Mouse (Mus musculus) stomach, postnatal 0 days (tissue): ENCODE measurements around the gene Ptbp3. TPM values are rescaled to one million over a fixed set of nuclear protein-coding genes. Genes with fewer than 3 reads are reported as not detected.
A peak's percentile ranks its signal among the peaks of the same experiment; 100 is the strongest.

Experiments
- ATAC-seq: fragments of 200-750 bp; cut with Nextera tagmentation; 2 replicates; pipeline ENCODE4 v1.8.0; 2017; ENCODE audit not compliant: low FRiP score, low TSS enrichment
- DNase-seq: peaks from one replicate; pipeline ENCODE4 v3.0.0-alpha.2; 2016; ENCODE audit warnings: low spot score
- H3K27ac ChIP-seq: fragments of 300-500 bp; sonication (generic); replicated peaks from 2 replicates; pipeline ENCODE4 v1.5.1; 2014; ENCODE audit warnings: mild to moderate bottlenecking, control low read depth
- H3K27me3 ChIP-seq: fragments of 300-500 bp; sonication (generic); 2 replicates; pipeline ENCODE4 v1.6.1; 2014; ENCODE audit warnings: low read length; ENCODE audit not compliant: control insufficient read depth, insufficient read depth
- H3K36me3 ChIP-seq: fragments of 300-500 bp; sonication (generic); 2 replicates; pipeline ENCODE4 v1.6.1; 2014; ENCODE audit warnings: low read length, mixed read lengths; ENCODE audit not compliant: control insufficient read depth, insufficient read depth
- H3K4me1 ChIP-seq: fragments of 300-500 bp; sonication (generic); replicated peaks from 2 replicates; pipeline ENCODE4 v1.6.1; 2014; ENCODE audit warnings: antibody characterized with exemption; ENCODE audit not compliant: control insufficient read depth, insufficient read depth
- H3K4me2 ChIP-seq: fragments of 300-500 bp; sonication (generic); replicated peaks from 2 replicates; pipeline ENCODE4 v1.6.1; 2014; ENCODE audit warnings: low read depth, mild to moderate bottlenecking, control low read depth, moderate library complexity
- H3K4me3 ChIP-seq: fragments of 300-500 bp; sonication (generic); 2 replicates; pipeline ENCODE4 v1.5.1; 2014; ENCODE audit warnings: low read depth, low read length, control low read depth
- H3K9ac ChIP-seq: fragments of 300-500 bp; sonication (generic); 2 replicates; pipeline ENCODE4 v1.6.1; 2014; ENCODE audit warnings: mild to moderate bottlenecking, low read length, control low read depth, mixed read lengths
- H3K9me3 ChIP-seq: fragments of 300-500 bp; sonication (generic); 2 replicates; pipeline ENCODE4 v1.6.1; 2016; ENCODE audit warnings: low read length; ENCODE audit not compliant: control insufficient read depth
- CTCF ChIP-seq: IDR thresholded peaks from 2 replicates; pipeline ENCODE4 v1.5.1; 2016; ENCODE audit warnings: antibody characterized with exemption, low read depth, mild to moderate bottlenecking, moderate library complexity
- EP300 ChIP-seq: optimal IDR thresholded peaks from 2 replicates; pipeline ENCODE3; 2016; ENCODE audit warnings: antibody characterized with exemption
- WGBS: fragments of 180-500 bp; shearing (Covaris S2); extraction: QIAGEN DNeasy Blood & Tissue Kit; methylation state at CpG from one replicate; pipeline ENCODE4 v1.1.7; 2014; 5-methylcytosine and 5-hydroxymethylcytosine counted together
- polyA plus RNA-seq: library from polyadenylated mRNA; unstranded; fragments of >200 nt; fragmentation: Nextera tagmentation; extraction: Ambion mirVana; gene quantifications from 2 replicates; pipeline ENCODE4 v1.2.1, GENCODE M21; 2015

Gene Ptbp3
- polyA plus RNA-seq, 1 experiment from 2014 or later = 34.8 TPM

DNA sequence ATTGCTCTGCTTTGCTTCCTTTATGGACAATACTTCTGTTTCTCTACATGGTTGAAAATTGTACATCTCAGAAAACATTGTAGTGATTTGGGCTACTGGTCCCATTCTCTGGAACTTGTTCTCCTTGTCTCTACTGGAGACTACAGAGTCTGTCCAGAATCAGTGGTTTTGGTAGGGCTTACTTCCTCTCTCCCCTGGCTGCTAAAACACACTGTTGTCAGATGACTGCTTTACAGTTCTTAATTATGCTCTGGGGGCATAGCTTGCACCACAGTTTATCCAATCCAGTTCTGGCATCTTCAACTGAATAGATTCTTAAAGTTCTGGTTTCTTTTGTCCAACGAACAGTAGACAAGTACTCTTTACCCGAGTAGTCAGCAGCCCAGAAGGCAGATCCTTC is 83.7 kb downstream of the Ptbp3 start:
- Histone ChIP-seq H3K36me3 (no peaks in the 10 kb centered on the region), H3K4me2 (no peak overlapping the region)
- 74% methylated on average over 2 of the region's 2 CpGs for WGBS

GRCm38 (mm10) chr4:59464661-59465060 is 84.5 kb downstream of the Ptbp3 start:
- no peaks in the 10 kb centered on the region for H3K9me3 ChIP-seq
- TF ChIP-seq CTCF (no peak), EP300 (no peak)
- H3K36me3 ChIP-seq = no peaks in the 10 kb centered on the region
- no peak overlapping the region for H3K27ac ChIP-seq
- no peaks in the 10 kb centered on the region for H3K27me3 ChIP-seq
- no peak overlapping the region for H3K4me2 ChIP-seq
- 79% methylated on average over 6 of the region's 6 CpGs for WGBS
- H3K4me3 ChIP-seq = no peak overlapping the region
- ATAC-seq (no peak), DNase-seq (no peak)
- no peak overlapping the region for H3K9ac ChIP-seq
- H3K4me1 ChIP-seq = no peaks in the 10 kb centered on the region

More for the DNA sequence above, 83.7 kb downstream of the Ptbp3 start:
- Histone ChIP-seq H3K9ac (no peak overlapping the region), H3K27ac (no peak overlapping the region), H3K4me1 (no peaks in the 10 kb centered on the region), H3K27me3 (no peaks in the 10 kb centered on the region), H3K9me3 (no peaks in the 10 kb centered on the region), H3K4me3 (no peak overlapping the region)
- DNase-seq (no peak), ATAC-seq (no peak)
- TF ChIP-seq EP300 = no peak
- no peak for TF ChIP-seq CTCF

- TF ChIP-seq EP300 (no peak), CTCF (no peak)
- no peaks in the 10 kb centered on the region for H3K4me1 ChIP-seq
Measured at GRCm38 (mm10) chr4:59462494-59462893, 86.7 kb downstream of the Ptbp3 start.

DNA sequence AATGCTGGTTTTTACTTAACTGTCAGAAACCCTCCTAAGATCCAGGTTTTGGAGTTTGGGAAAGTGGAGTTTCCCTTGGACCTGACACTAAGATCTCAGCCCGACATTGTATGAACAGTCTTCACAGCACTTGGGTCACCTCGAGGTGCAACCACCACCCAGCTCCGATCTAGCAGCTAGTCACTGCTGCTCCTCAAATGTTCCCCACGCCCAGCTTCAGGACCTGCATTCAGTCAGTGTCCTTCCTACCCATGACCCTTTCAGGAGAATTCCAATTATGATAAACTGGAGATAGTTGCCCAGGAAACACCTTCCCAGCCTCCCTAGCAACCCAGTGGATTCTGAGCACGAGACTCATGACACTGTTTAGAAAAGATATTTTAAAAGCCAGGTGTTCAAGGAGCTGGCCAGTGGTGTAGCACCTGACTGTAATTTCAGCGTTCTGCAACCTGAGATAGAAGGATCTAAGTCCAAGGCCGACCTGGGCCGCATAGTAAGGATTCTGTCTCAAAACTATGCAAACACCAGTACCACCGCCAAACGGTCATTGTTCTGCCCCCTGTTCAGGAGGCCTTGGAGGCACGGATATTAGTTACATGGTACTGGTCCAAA is 87.9 kb downstream of the Ptbp3 start:
- no peak for ATAC-seq
- no peak for TF ChIP-seq EP300
- TF ChIP-seq CTCF = no peak
- H3K4me1 ChIP-seq = no peaks in the 10 kb centered on the region
- H3K36me3 ChIP-seq = no peaks in the 10 kb centered on the region
- no peaks in the 10 kb centered on the region for H3K27me3 ChIP-seq
- no peak overlapping the region for H3K27ac ChIP-seq
- no peak overlapping the region for H3K9ac ChIP-seq
- no peaks in the 10 kb centered on the region for H3K9me3 ChIP-seq
- DNase-seq = no peak
- H3K4me3 ChIP-seq = no peak overlapping the region
- WGBS = 47% methylated on average over 11 of the region's 11 CpGs
- no peak overlapping the region for H3K4me2 ChIP-seq

More at GRCm38 (mm10) chr4:59462494-59462893, 86.7 kb downstream of the Ptbp3 start:
- H3K36me3 ChIP-seq = no peaks in the 10 kb centered on the region
- H3K9ac ChIP-seq = no peak overlapping the region
- ATAC-seq = no peak
- no peaks in the 10 kb centered on the region for H3K9me3 ChIP-seq
- no peak overlapping the region for H3K27ac ChIP-seq
- no peak for DNase-seq
- no peak overlapping the region for H3K4me3 ChIP-seq
- no peaks in the 10 kb centered on the region for H3K27me3 ChIP-seq
- 58% methylated on average over 6 of the region's 6 CpGs for WGBS
- H3K4me2 ChIP-seq = no peak overlapping the region

DNA sequence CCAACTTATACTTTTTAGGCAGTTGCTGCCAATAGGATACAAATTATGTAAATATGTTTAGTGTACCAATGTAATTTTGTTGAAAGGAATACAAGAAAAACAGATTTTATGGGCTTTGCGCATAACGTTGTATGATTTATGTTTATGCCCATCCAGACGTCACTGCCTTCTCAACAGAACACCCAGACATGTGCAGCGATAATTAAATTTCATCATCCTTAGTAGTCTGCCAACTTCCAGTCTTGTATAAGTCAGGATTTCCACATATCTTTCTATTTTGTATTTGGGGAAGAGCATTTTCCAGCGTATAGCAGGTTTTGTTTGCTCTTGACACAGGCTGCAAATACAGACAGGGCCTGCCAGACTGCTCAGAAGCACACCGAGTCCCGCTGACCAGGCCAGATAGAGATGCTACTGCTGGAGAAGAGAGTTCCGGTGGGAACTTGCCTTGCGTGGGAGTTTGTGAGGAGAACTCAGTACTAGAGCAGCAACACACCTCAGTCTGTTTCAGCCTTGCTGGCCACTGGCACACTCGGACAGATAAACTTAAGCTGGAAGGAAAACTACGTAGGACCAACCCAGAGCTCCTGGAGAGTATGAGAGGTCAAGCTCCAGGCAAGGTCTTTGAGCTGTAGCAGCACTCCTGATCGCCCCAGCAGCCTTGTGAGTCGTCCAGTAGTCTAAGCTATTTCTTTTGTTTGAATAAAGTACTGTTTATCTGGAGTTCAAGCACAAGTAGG is 89.8 kb downstream of the Ptbp3 start:
- TF ChIP-seq EP300 (no peak), CTCF (no peak)
- H3K9me3 ChIP-seq = no peaks in the 10 kb centered on the region
- H3K4me1 ChIP-seq = no peaks in the 10 kb centered on the region
- H3K27ac ChIP-seq = 0 out of 2 replicates have a peak overlapping the region, but pooled peaks have one; percentile 4
- no peak overlapping the region for H3K4me3 ChIP-seq
- 44% methylated on average over 13 of the region's 13 CpGs for WGBS
- no peak overlapping the region for H3K9ac ChIP-seq
- no peaks in the 10 kb centered on the region for H3K27me3 ChIP-seq
- H3K4me2 ChIP-seq = no peak overlapping the region
- H3K36me3 ChIP-seq = no peaks in the 10 kb centered on the region
- no peak for ATAC-seq
- no peak for DNase-seq

DNA sequence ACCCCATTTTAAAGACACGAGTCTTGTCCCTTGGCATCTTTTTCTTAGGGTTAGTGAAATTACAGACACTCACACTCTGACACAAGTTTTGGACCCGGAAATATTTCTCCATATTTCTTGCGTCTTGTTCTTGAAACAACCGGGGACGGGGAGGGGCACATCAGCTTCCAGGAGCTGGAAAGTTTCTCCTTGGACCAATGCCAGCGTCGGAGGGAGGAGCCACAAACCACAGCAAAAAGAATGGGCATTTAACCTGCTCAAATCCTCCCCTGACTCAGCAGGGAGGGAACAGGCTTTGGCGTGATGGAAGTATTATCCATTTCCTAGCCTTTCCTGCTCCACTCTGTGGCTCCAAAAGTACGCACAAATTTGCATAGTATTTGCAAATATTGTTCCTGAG is 91.2 kb downstream of the Ptbp3 start:
- Histone ChIP-seq H3K4me2 (no peak overlapping the region; the same call in 1 of the 2 replicates), H3K36me3 (no peaks in the 10 kb centered on the region), H3K4me3 (no peak overlapping the region), H3K4me1 (no peaks in the 10 kb centered on the region), H3K9ac (no peak overlapping the region), H3K27me3 (no peaks in the 10 kb centered on the region), H3K9me3 (no peaks in the 10 kb centered on the region), H3K27ac (peak overlapping the region; percentile 81)
- 19% methylated on average over 9 of the region's 9 CpGs for WGBS
- DNase-seq (peak; percentile 89), ATAC-seq (peak; percentile 61)
- no peak for TF ChIP-seq CTCF
- no peak for TF ChIP-seq EP300
